Mouse (Mus musculus) adrenal gland, postnatal 10 days (tissue): ENCODE data around the gene Cwc27. TPM values are rescaled to one million over a fixed set of nuclear protein-coding genes. Genes with fewer than 3 reads are reported as not detected.

Source experiments
- DNase-seq: peaks from one replicate; pipeline ENCODE4 v3.0.0; 2021; ENCODE audit warnings: mixed read lengths
- total RNA-seq, 2 experiments: library from RNA; stranded (reverse); gene quantifications; 2 replicates each; pipeline ENCODE4 v1.2.3; 2021

Cwc27 gene
- total RNA-seq, 2 experiments from 2014 or later = 14.8 to 15.3 TPM

GRCm38 (mm10) chr13:104645778-104646425, 171.0 kb downstream of the Cwc27 start:
- no peak for DNase-seq

DNA sequence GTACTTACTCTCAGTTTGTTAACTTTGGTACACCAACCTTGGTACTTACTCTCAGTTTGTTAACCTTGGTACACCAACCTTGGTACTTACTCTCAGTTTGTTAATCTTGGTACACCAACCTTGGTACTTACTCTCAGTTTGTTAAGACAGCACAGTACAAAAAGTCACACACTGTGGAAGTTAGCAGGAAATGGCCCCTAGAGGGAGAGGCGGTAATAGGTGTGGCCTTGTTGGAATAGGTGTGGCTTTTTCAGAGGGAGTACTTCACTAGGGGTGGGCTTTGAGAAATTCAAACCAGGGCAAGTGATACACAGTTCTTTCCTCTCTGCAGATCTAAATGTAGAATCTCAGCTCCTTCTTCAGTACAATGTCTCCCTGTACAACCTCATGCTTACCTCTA, 172.8 kb downstream of the Cwc27 start:
- no peak for DNase-seq

- DNase-seq = no peak
Measured at GRCm38 (mm10) chr13:104640694-104641454, 176.1 kb downstream of the Cwc27 start.

DNA sequence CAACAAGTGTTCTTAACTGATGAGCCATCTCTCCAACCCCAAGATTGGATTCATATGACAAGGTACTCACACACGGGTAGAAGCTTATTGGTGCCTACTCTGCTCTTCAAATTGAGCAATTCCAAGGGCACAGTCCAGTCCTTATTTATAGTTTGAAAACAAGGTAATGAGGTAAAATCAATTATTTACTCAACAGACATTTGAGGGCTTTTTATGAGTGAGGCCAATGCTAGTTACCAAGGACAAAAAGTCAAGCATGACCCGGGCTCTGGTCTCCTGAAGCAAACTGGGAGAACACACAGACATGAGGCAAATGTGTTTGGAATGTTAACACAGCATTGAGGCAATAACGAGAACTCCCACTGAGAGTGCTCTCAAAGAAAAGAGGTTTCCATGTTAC, 178.0 kb downstream of the Cwc27 start:
- no peak for DNase-seq

DNA sequence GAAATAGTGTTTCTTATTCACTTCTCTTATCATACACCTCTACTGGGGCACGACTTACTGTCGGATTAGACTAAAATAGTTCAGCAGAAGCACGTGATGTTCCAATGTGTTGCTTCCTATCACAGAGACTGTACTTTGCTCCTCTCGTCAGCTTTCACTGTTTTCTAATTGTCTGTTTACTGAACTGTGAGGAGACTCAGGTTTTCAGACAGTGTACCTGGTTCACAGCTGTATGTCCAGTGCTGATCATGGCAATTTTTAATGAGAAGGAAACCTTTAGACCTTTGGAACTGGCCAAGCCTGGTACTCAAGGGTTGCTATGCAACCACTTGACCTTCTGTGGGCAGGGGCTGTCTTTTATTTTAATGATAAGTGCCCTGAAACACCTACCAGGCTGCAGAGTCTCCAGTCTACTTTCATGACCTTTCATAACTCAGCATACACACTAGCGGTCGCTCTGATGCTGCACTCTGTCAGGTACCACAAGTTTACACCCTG, 180.9 kb downstream of the Cwc27 start:
- DNase-seq = no peak

- DNase-seq = no peak
Measured at GRCm38 (mm10) chr13:104634708-104635107, 182.2 kb downstream of the Cwc27 start.

DNA sequence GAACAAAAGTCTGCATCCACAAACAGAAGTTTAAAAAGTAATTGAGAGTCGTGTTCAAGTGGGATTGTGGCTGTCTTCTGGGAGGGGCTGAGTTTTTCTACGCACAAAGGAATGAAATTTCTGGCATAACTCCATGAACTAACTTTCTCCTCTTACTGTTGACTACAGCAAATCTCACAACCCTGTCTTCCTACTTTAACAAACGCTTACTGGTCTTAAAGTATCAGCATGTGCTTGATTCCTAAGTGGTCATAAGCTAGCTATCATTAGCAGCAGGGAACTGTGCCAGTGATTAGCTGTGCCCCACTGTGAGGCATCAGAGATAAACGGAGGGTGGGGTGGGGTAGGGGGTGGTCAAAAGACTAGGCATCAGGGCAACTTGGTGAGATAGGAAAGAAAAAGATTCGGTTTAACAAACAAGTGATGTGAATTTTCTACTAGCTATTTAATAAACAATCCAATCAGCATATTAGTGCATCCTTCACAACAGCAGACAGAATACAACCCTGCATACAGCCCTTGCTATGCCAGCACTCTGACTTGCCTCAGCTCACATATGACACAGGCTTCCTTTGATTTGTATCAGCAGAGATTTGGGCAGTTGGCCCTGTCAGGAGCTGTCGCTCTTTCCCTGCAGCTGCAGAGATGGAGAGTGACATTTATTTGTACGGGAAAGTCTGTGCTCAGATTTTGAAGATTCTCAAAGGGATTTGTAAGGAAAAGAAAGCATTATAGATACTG, 184.3 kb downstream of the Cwc27 start:
- no peak for DNase-seq

- DNase-seq = no peak
Measured at GRCm38 (mm10) chr13:104631621-104632205, 185.2 kb downstream of the Cwc27 start.

GRCm38 (mm10) chr13:104630808-104631207, 186.1 kb downstream of the Cwc27 start:
- DNase-seq = no peak

DNA sequence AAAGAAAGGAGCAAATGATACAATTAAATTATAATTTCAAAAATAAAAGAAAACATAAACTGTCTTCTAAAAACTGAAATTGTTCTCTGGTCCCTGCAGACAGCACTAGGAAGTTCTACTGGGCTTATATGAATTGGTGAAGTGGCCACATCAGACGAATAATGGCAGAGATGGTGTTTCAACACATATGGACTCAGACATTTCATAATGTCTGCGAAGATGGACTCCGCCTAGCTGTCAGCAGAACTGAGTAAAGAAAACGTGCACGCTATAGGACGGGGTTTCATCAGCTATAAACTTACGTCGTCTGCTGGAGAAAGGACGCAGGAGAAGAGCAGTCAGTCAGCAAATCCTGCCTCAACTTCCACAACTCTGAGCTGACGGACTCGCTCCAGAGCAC, 187.3 kb downstream of the Cwc27 start:
- DNase-seq = no peak

DNA sequence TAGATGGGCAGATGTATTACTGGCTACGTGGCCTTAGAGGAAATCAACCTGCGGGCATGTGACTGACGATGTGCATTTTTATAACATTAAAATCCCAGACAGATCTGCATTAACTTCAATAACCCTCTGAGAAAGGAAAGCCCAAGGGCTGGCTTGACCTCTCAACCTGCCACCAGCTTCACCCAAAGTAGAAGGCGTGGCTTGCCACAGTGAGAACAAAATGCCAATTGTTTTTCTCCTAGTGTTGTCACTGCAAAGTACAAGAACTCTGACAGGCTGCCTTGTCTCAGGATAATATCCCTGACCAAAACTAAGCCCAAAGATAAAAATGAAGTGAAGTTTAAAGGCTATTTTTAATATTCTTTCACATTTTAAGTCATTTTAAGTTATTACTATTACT, 188.9 kb downstream of the Cwc27 start:
- no peak for DNase-seq

GRCm38 (mm10) chr13:104627169-104627909, 189.6 kb downstream of the Cwc27 start:
- DNase-seq = no peak

- DNase-seq = no peak
Measured at GRCm38 (mm10) chr13:104623130-104623891, 193.6 kb downstream of the Cwc27 start.

GRCm38 (mm10) chr13:104622102-104622743, 194.7 kb downstream of the Cwc27 start:
- DNase-seq = no peak

DNA sequence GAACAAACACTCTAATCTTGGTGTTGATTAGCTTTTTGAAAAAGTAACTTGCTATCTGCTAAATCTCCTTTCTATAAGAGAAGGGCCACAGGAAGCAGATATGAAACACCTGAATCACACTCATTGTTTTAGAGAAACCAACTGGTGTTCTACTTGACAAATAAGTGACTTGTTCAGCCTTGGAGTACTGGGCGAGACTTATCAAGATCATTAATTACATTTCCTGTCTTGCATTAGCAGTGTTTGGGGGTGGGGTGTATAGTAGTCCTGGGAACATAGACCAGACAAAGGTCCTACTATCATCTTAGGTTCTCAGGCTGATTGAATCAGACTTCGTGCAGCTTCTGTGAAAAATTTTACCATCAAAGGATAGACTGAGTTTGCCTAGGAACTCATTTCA, 196.5 kb downstream of the Cwc27 start:
- no peak for DNase-seq

- no peak for DNase-seq
Measured at GRCm38 (mm10) chr13:104619503-104620288, 197.2 kb downstream of the Cwc27 start.

DNA sequence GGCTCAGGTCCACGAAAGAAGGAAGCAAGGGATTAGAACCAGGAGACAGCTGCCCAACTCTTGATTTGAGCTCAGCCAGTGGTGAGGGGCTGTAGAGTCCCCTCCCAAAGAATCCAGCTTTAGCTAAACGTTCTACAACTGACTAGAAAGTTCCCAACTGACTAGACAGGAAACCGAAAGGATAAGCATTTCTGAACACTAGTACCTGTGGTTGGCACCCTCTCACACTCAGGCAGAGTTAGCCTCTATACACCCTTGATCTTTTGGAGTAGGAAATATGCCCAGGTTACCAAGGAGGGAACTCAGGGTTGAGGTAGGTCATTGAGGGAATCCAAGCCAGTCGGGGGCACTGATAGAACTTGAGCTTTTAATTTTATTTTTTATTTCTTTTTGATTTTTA, 199.7 kb downstream of the Cwc27 start:
- DNase-seq = no peak

DNA sequence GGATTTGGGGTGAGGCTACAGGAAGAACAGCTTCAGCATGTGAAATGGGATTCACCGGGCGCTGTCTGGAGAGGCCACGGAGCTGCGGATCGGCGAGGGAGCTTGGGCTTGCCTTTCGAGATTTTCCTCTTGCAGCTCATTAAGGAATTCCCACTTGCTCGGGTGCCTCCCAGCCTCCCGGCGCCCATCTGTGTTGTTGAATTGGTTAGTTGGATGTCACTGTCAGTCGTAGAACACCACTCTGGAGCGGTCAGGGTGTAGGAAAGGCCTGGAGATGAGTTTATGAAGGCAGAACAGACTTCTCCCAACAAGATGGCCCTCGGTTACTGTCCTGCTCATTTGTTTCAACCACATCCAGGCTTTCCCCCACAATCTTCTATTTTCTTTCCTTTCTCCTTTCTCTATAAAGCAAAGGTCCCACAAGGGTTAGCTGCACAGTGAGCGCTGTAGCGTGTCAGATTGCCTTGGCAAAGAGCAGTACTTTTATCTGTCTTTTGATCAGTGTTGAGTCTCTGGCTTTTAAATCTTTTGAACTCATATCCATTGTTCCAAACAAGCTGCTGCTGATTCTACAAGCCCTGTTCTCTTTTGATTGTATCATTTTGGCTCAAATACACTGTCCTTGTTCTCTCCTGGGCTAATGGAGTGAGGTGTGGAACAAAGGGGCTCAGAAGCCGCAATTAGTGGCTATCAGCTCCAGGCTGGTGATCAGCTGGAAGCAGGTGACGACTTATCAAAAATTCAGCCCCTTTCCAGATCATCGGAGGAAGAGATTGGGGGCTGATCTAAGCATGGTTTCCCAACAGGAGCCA, 200.7 kb downstream of the Cwc27 start:
- DNase-seq = no peak

GRCm38 (mm10) chr13:104615111-104615510, 201.8 kb downstream of the Cwc27 start:
- no peak for DNase-seq
